Mouse (Mus musculus): Measurements from ENCODE around the gene Hltf.
"Not testable (repeated sequence)": the region's sequence is repeated elsewhere in the genome, so short reads cannot be mapped to it uniquely, and the experiment has no call there.

Gene Hltf

GRCm38 (mm10) chr3:20104776-20105175, 47.2 kb downstream of the Hltf start:
- no peak for DNase-seq

- no peak for DNase-seq
Observed at GRCm38 (mm10) chr3:20108881-20109280, 51.3 kb downstream of the Hltf start.

- no peak for DNase-seq
Observed at GRCm38 (mm10) chr3:20111913-20112312, 54.3 kb downstream of the Hltf start.

GRCm38 (mm10) chr3:20119044-20119591, 61.5 kb downstream of the Hltf start:
- no peak for DNase-seq

GRCm38 (mm10) chr3:20119686-20120244, 62.2 kb downstream of the Hltf start:
- no peak for DNase-seq

- not testable (repeated sequence) for DNase-seq
Observed at GRCm38 (mm10) chr3:20121582-20121981, 64.0 kb downstream of the Hltf start.

- no peak for DNase-seq
Observed at GRCm38 (mm10) chr3:20125604-20126003, 68.0 kb downstream of the Hltf start.

- no peak for DNase-seq
Observed at GRCm38 (mm10) chr3:20127047-20127595, 69.5 kb downstream of the Hltf start.

- DNase-seq: no peak
Observed at GRCm38 (mm10) chr3:20129491-20129890, 71.9 kb downstream of the Hltf start.

- no peak for DNase-seq
Observed at GRCm38 (mm10) chr3:20130456-20131349, 73.1 kb downstream of the Hltf start.

- no peak for DNase-seq
Observed at GRCm38 (mm10) chr3:20131350-20131720, 73.7 kb downstream of the Hltf start.

- no peak for DNase-seq
Observed at GRCm38 (mm10) chr3:20132731-20133130, 75.1 kb downstream of the Hltf start.

GRCm38 (mm10) chr3:20133745-20134144, 76.1 kb downstream of the Hltf start:
- DNase-seq: no peak

GRCm38 (mm10) chr3:20134545-20134944, 76.9 kb downstream of the Hltf start:
- DNase-seq: peak; percentile 17 to 30

GRCm38 (mm10) chr3:20136868-20137581, 79.4 kb downstream of the Hltf start:
- no peak for DNase-seq

GRCm38 (mm10) chr3:20141240-20141639, 83.6 kb downstream of the Hltf start:
- no peak for DNase-seq

GRCm38 (mm10) chr3:20141679-20142078, 84.1 kb downstream of the Hltf start:
- DNase-seq: peak in 1 of 2 experiments; percentile 20

GRCm38 (mm10) chr3:20142101-20142500, 84.5 kb downstream of the Hltf start:
- no peak for DNase-seq

- no peak for DNase-seq
Observed at GRCm38 (mm10) chr3:20142576-20142975, 85.0 kb downstream of the Hltf start.

GRCm38 (mm10) chr3:20143726-20144125, 86.1 kb downstream of the Hltf start:
- DNase-seq: no peak

GRCm38 (mm10) chr3:20144401-20144800, 86.8 kb downstream of the Hltf start:
- no peak for DNase-seq

GRCm38 (mm10) chr3:20145696-20146113, 88.1 kb downstream of the Hltf start:
- DNase-seq: no peak

GRCm38 (mm10) chr3:20146884-20147395, 89.3 kb downstream of the Hltf start:
- DNase-seq: no peak

All from kidney, postnatal 4 days (tissue).